Mouse (Mus musculus) liver, adult 2 months (tissue): Measurements from ENCODE around the gene Zfp207.

Experiments used
- CTCF ChIP-seq: fragments of 200-500 bp; IDR thresholded peaks from 2 replicates; pipeline ENCODE4 v1.5.1; 2011; ENCODE audit warnings: low read depth, low read length, control low read depth
- POLR2A ChIP-seq: fragments of 200-500 bp; IDR thresholded peaks from 2 replicates; pipeline ENCODE4 v1.6.1; 2011; ENCODE audit warnings: low read length, control low read depth; ENCODE audit not compliant: insufficient read depth; ENCODE audit errors: extremely low read depth

GRCm38 (mm10) chr11:80384461-80384860 is 1.4 kb downstream of the Zfp207 start:
- TF ChIP-seq POLR2A (no peak), CTCF (no peak)
